Mouse (Mus musculus) forebrain, embryonic 16.5 days (tissue): ENCODE results near the gene Arap1. TPM values are rescaled to one million over a fixed set of nuclear protein-coding genes. Genes with fewer than 3 reads are reported as not detected.

Experiments
- ATAC-seq: fragments of 200-750 bp; cut with Nextera tagmentation; 2 replicates; pipeline ENCODE4 v1.8.0; 2017; ENCODE audit warnings: mild to moderate bottlenecking, moderate library complexity
- H3K27ac ChIP-seq: fragments of 300-500 bp; sonication (generic); 2 replicates; pipeline ENCODE4 v1.5.1; 2014; ENCODE audit warnings: low read length, control low read depth
- H3K27me3 ChIP-seq: fragments of 300-500 bp; sonication (generic); replicated peaks from 2 replicates; pipeline ENCODE4 v1.6.1; 2014; ENCODE audit warnings: low read length; ENCODE audit not compliant: control insufficient read depth, insufficient read depth
- H3K36me3 ChIP-seq: fragments of 300-500 bp; sonication (generic); 2 replicates; pipeline ENCODE4 v1.6.1; 2014; ENCODE audit not compliant: control insufficient read depth, insufficient read depth
- H3K4me1 ChIP-seq: fragments of 300-500 bp; sonication (generic); replicated peaks from 2 replicates; pipeline ENCODE4 v1.6.1; 2014; ENCODE audit warnings: low read length; ENCODE audit not compliant: control insufficient read depth, insufficient read depth
- H3K4me2 ChIP-seq: fragments of 300-500 bp; sonication (generic); 2 replicates; pipeline ENCODE4 v1.6.1; 2014; ENCODE audit warnings: mild to moderate bottlenecking, low read length, control low read depth
- H3K4me3 ChIP-seq: fragments of 300-500 bp; sonication (generic); replicated peaks from 2 replicates; pipeline ENCODE4 v1.5.1; 2014; ENCODE audit warnings: mild to moderate bottlenecking, low read length, control low read depth
- H3K9ac ChIP-seq: fragments of 300-500 bp; sonication (generic); replicated peaks from 2 replicates; pipeline ENCODE4 v1.6.1; 2014; ENCODE audit warnings: low read depth, low read length, control low read depth
- H3K9me3 ChIP-seq: fragments of 300-500 bp; sonication (generic); 2 replicates; pipeline ENCODE4 v1.6.1; 2016; ENCODE audit warnings: low read length; ENCODE audit not compliant: control insufficient read depth
- WGBS: fragments of 180-500 bp; shearing (Covaris S2); extraction: QIAGEN DNeasy Blood & Tissue Kit; methylation state at CpG from one replicate; pipeline ENCODE4 v1.1.7; 2014; 5-methylcytosine and 5-hydroxymethylcytosine counted together
- polyA plus RNA-seq: library from polyadenylated mRNA; unstranded; fragments of >200 nt; fragmentation: Nextera tagmentation; extraction: Ambion mirVana; gene quantifications from 2 replicates; pipeline ENCODE4 v1.2.1, GENCODE M21; 2015

Gene Arap1
- polyA plus RNA-seq, 1 experiment from 2014 or later, result 8.8 TPM

- Histone ChIP-seq H3K9ac (no peak overlapping the region), H3K4me1 (no peaks in the 10 kb centered on the region), H3K4me2 (no peak overlapping the region), H3K36me3 (no peaks in the 10 kb centered on the region), H3K9me3 (no peaks in the 10 kb centered on the region), H3K27me3 (no peaks in the 10 kb centered on the region), H3K27ac (no peak overlapping the region), H3K4me3 (no peak overlapping the region)
- ATAC-seq, result no peak
- 40% methylated on average over 8 of the region's 8 CpGs for WGBS
These were observed 46.0 kb downstream of the Arap1 start for GRCm38 (mm10) chr7:101393694-101394504.

GRCm38 (mm10) chr7:101394569-101394968 lies 46.7 kb downstream of the Arap1 start:
- H3K4me3 ChIP-seq, result no peak overlapping the region
- H3K9me3 ChIP-seq, result no peaks in the 10 kb centered on the region
- H3K4me2 ChIP-seq, result no peak overlapping the region
- ATAC-seq, result no peak
- H3K36me3 ChIP-seq, result no peaks in the 10 kb centered on the region
- no peaks in the 10 kb centered on the region for H3K4me1 ChIP-seq
- no peaks in the 10 kb centered on the region for H3K27me3 ChIP-seq
- no peak overlapping the region for H3K27ac ChIP-seq
- no peak overlapping the region for H3K9ac ChIP-seq
- 70% methylated on average over 3 of the region's 3 CpGs for WGBS

GRCm38 (mm10) chr7:101395471-101395870 lies 47.6 kb downstream of the Arap1 start:
- H3K4me3 ChIP-seq, result no peak overlapping the region
- H3K4me1 ChIP-seq, result no peaks in the 10 kb centered on the region
- H3K9ac ChIP-seq, result no peak overlapping the region
- 76% methylated on average over 2 of the region's 2 CpGs for WGBS
- no peaks in the 10 kb centered on the region for H3K36me3 ChIP-seq
- no peaks in the 10 kb centered on the region for H3K27me3 ChIP-seq
- ATAC-seq, result peak; percentile 26; the same call in 1 of the 2 replicates
- no peak overlapping the region for H3K27ac ChIP-seq
- no peak overlapping the region for H3K4me2 ChIP-seq
- H3K9me3 ChIP-seq, result no peaks in the 10 kb centered on the region

- WGBS, result 96% methylated on average over 4 of the region's 4 CpGs
- ATAC-seq, result no peak
- Histone ChIP-seq H3K4me2 (no peak overlapping the region), H3K27ac (no peak overlapping the region), H3K36me3 (no peaks in the 10 kb centered on the region), H3K27me3 (no peaks in the 10 kb centered on the region), H3K4me1 (no peaks in the 10 kb centered on the region), H3K9me3 (no peaks in the 10 kb centered on the region), H3K9ac (no peak overlapping the region), H3K4me3 (no peak overlapping the region)
These were observed 49.3 kb downstream of the Arap1 start for GRCm38 (mm10) chr7:101397175-101397574.

- H3K36me3 ChIP-seq, result no peaks in the 10 kb centered on the region
- no peak overlapping the region for H3K4me2 ChIP-seq
- ATAC-seq, result no peak
- no peaks in the 10 kb centered on the region for H3K4me1 ChIP-seq
- H3K9me3 ChIP-seq, result no peaks in the 10 kb centered on the region
- 84% methylated on average over 7 of the region's 7 CpGs for WGBS
- no peaks in the 10 kb centered on the region for H3K27me3 ChIP-seq
- H3K4me3 ChIP-seq, result no peak overlapping the region
- H3K9ac ChIP-seq, result no peak overlapping the region
- H3K27ac ChIP-seq, result no peak overlapping the region
These were observed 53.6 kb downstream of the Arap1 start for GRCm38 (mm10) chr7:101401510-101401909.

GRCm38 (mm10) chr7:101403831-101404230 lies 56.0 kb downstream of the Arap1 start:
- Histone ChIP-seq H3K36me3 (no peaks in the 10 kb centered on the region), H3K27ac (no peak overlapping the region), H3K9ac (no peak overlapping the region), H3K4me3 (no peak overlapping the region), H3K4me1 (no peaks in the 10 kb centered on the region), H3K9me3 (no peaks in the 10 kb centered on the region), H3K4me2 (no peak overlapping the region), H3K27me3 (no peaks in the 10 kb centered on the region)
- WGBS, result 95% methylated on average over 5 of the region's 5 CpGs
- no peak for ATAC-seq

GRCm38 (mm10) chr7:101410267-101410936 lies 62.5 kb downstream of the Arap1 start, which contains the start of gene Gm45837:
Gene Gm45837, plus strand, starts transcription at chr7:101410886.
- Histone ChIP-seq H3K4me3 (no peak within 1 kb of the TSS), H3K9ac (no peak within 1 kb of the TSS), H3K36me3 (no peaks in the 10 kb centered on the region), H3K4me2 (no peak within 1 kb of the TSS), H3K27ac (no peak within 1 kb of the TSS), H3K27me3 (no peaks in the 10 kb centered on the region), H3K4me1 (peaks cover 15% of the 10 kb centered on the region), H3K9me3 (no peaks in the 10 kb centered on the region)
- 86% methylated on average over 11 of the region's 11 CpGs for WGBS
- no peak for ATAC-seq

GRCm38 (mm10) chr7:101412796-101413195 lies 64.9 kb downstream of the Arap1 start:
- Histone ChIP-seq H3K4me3 (no peak overlapping the region), H3K27ac (no peak overlapping the region), H3K9ac (no peak overlapping the region), H3K36me3 (no peaks in the 10 kb centered on the region), H3K9me3 (no peaks in the 10 kb centered on the region), H3K4me2 (no peak overlapping the region), H3K4me1 (peaks cover 22% of the 10 kb centered on the region), H3K27me3 (no peaks in the 10 kb centered on the region)
- ATAC-seq, result peak; percentile 49

- H3K27me3 ChIP-seq, result 0 out of 2 replicates have a peak, but pooled peaks cover 3% of the 10 kb centered on the region
- no peak overlapping the region for H3K9ac ChIP-seq
- H3K9me3 ChIP-seq, result no peaks in the 10 kb centered on the region
- WGBS, result 46% methylated on average over 4 of the region's 4 CpGs
- H3K4me3 ChIP-seq, result no peak overlapping the region
- H3K4me1 ChIP-seq, result peaks cover 26% of the 10 kb centered on the region
- H3K36me3 ChIP-seq, result no peaks in the 10 kb centered on the region
- H3K4me2 ChIP-seq, result no peak overlapping the region
- H3K27ac ChIP-seq, result peak overlapping the region; percentile 52
- ATAC-seq, result no peak
These were observed 66.3 kb downstream of the Arap1 start for GRCm38 (mm10) chr7:101414209-101414608.
